In genomic region chr13:38735294-38735693, GRCm38 (mm10) we compare ENCODE assay signal across 24 mouse cellular contexts.
"Had no signal": no experiment of that assay in that cellular context is flagged by ENCODE, and none has a peak within 500 bp of the region (broad histone marks: within the 10 kb centered on the region; RNA-seq: fewer than 3 reads in every experiment).

No protein-coding gene starts in this region.

- DNase-seq: gastrocnemius, adult 2 months; gastrocnemius, postnatal 10 days; gastrocnemius, postnatal 25 days; heart, adult 18-20 months; heart, postnatal 10 days; heart, postnatal 4 days; kidney, adult 11 months; kidney, adult 8-10 months; kidney, postnatal 14 days; kidney, postnatal 36 days; layer of hippocampus, adult 9-11 months; layer of hippocampus, postnatal 36 days; left cerebral cortex, postnatal 4 days had no signal

- H3K4me3 ChIP-seq: gastrocnemius, adult 2 months; heart, embryonic 12.5 days; hindbrain, embryonic 10.5 days; hindbrain, embryonic 13.5 days; hindbrain, embryonic 15.5 days; limb, embryonic 13.5 days; limb, embryonic 15.5 days; liver, embryonic 12.5 days had no signal

- H3K9me3 ChIP-seq: heart, embryonic 12.5 days; hindbrain, embryonic 10.5 days; hindbrain, embryonic 13.5 days; hindbrain, embryonic 15.5 days; limb, embryonic 13.5 days; limb, embryonic 15.5 days; liver, embryonic 12.5 days had no signal

- H3K36me3 ChIP-seq: heart, embryonic 12.5 days; hindbrain, embryonic 10.5 days; hindbrain, embryonic 13.5 days; hindbrain, embryonic 15.5 days; limb, embryonic 13.5 days; limb, embryonic 15.5 days; liver, embryonic 12.5 days had no signal

- ATAC-seq: hindbrain, postnatal 0 days; intestine, embryonic 16.5 days; liver, embryonic 12.5 days had no signal

- H3K27me3 ChIP-seq: heart, embryonic 12.5 days; hindbrain, embryonic 13.5 days; hindbrain, embryonic 15.5 days; limb, embryonic 13.5 days; limb, embryonic 15.5 days; liver, embryonic 12.5 days had no signal

- H3K4me2 ChIP-seq: heart, embryonic 12.5 days; hindbrain, embryonic 13.5 days; hindbrain, embryonic 15.5 days; limb, embryonic 13.5 days; limb, embryonic 15.5 days; liver, embryonic 12.5 days had no signal

- H3K4me1 ChIP-seq: heart, embryonic 12.5 days; hindbrain, embryonic 10.5 days; hindbrain, embryonic 13.5 days; hindbrain, embryonic 15.5 days; limb, embryonic 13.5 days; limb, embryonic 15.5 days; liver, embryonic 12.5 days had no signal

- H3K27ac ChIP-seq: gastrocnemius, adult 2 months; hindbrain, embryonic 10.5 days; hindbrain, embryonic 13.5 days; hindbrain, embryonic 15.5 days; hindbrain, postnatal 0 days; kidney, postnatal 0 days; limb, embryonic 13.5 days; limb, embryonic 15.5 days; liver, embryonic 12.5 days; liver, embryonic 14.5 days had no signal

- H3K9ac ChIP-seq: heart, embryonic 12.5 days; hindbrain, embryonic 13.5 days; hindbrain, embryonic 15.5 days; limb, embryonic 13.5 days; limb, embryonic 15.5 days; liver, embryonic 12.5 days; liver, embryonic 14.5 days had no signal
